Mouse (Mus musculus) CH12.LX (cell line): ENCODE data around the gene Cfap45. TPM values are rescaled to one million over a fixed set of nuclear protein-coding genes. Genes with fewer than 3 reads are reported as not detected.

Experiments used
- DNase-seq: peaks from one replicate; pipeline ENCODE4 v3.0.0-alpha.2; 2013; ENCODE audit errors: extremely low read depth
- H3K27ac ChIP-seq: 2 replicates; pipeline ENCODE4 v1.5.1; 2012; ENCODE audit warnings: low read depth, mild to moderate bottlenecking, control low read depth, moderate library complexity; ENCODE audit not compliant: insufficient read depth
- H3K27me3 ChIP-seq: replicated peaks from 2 replicates; pipeline ENCODE3; 2012; ENCODE audit warnings: inconsistent platforms
- H3K36me3 ChIP-seq, 2 experiments: replicated peaks in 1 of 2; 2 replicates each; pipeline versions ENCODE3 to v1.6.1; 2012; ENCODE audit warnings: inconsistent platforms in 1 of 2, low read length in 1 of 2, mild to moderate bottlenecking in 1 of 2, mixed read lengths in 1 of 2, moderate library complexity in 1 of 2; ENCODE audit not compliant: control insufficient read depth in 1 of 2, insufficient read depth in 1 of 2
- H3K4me1 ChIP-seq, 2 experiments: 2 replicates each; pipeline ENCODE4 v1.6.1; 2012; ENCODE audit warnings: inconsistent platforms in 1 of 2, moderate library complexity in 1 of 2; ENCODE audit not compliant: insufficient read depth in 2 of 2, control insufficient read depth in 1 of 2
- H3K4me2 ChIP-seq: 2 replicates; pipeline ENCODE4 v1.6.1; 2012; ENCODE audit warnings: low read depth, mild to moderate bottlenecking, control low read depth; ENCODE audit not compliant: poor library complexity, insufficient read depth, severe bottlenecking
- H3K4me3 ChIP-seq, 3 experiments: fragments of 150-350 bp in 1 of 3; sonication (generic) in 1 of 3; replicated peaks in 1 of 3; 2 replicates each; pipeline versions ENCODE3 to v1.5.1; 2011 to 2012; ENCODE audit warnings: low read depth in 2 of 3, low read length in 2 of 3, mild to moderate bottlenecking in 2 of 3, moderate library complexity in 2 of 3, control low read depth in 1 of 3, improper control_type of control experiment in 1 of 3, inconsistent platforms in 1 of 3, mixed read lengths in 1 of 3; ENCODE audit not compliant: poor library complexity in 1 of 3
- H3K79me2 ChIP-seq: replicated peaks from 2 replicates; pipeline ENCODE4 v1.6.1; 2012; ENCODE audit warnings: mild to moderate bottlenecking, moderate library complexity; ENCODE audit not compliant: control insufficient read depth, poor library complexity, insufficient read depth, severe bottlenecking; ENCODE audit errors: extremely low read depth
- H3K9ac ChIP-seq: 2 replicates; pipeline ENCODE4 v1.6.1; 2012; ENCODE audit warnings: low read depth, mild to moderate bottlenecking, control low read depth, moderate library complexity; ENCODE audit not compliant: insufficient read depth
- H3K9me3 ChIP-seq: replicated peaks from 2 replicates; pipeline ENCODE3; 2012; ENCODE audit warnings: low read length, inconsistent platforms, mixed read lengths
- BHLHE40 ChIP-seq: IDR thresholded peaks from 2 replicates; pipeline ENCODE4 v1.6.1; 2011; ENCODE audit warnings: mild to moderate bottlenecking, low read depth, low read length, improper control_type of control experiment
- CHD1 ChIP-seq: IDR thresholded peaks from 2 replicates; pipeline ENCODE4 v1.6.1; 2012; ENCODE audit warnings: low read depth, low read length, improper control_type of control experiment, inconsistent platforms
- CHD2 ChIP-seq: IDR thresholded peaks from 2 replicates; pipeline ENCODE4 v1.6.1; 2011; ENCODE audit warnings: low read length, improper control_type of control experiment
- CTCF ChIP-seq, 2 experiments: IDR thresholded peaks in 1 of 2; conservative IDR thresholded peaks in 1 of 2; 2 replicates each; pipeline ENCODE4 v1.5.1; 2011 to 2012; ENCODE audit warnings: low read depth in 2 of 2, low read length in 2 of 2, improper control_type of control experiment in 1 of 2, inconsistent platforms in 1 of 2, mild to moderate bottlenecking in 1 of 2, moderate library complexity in 1 of 2
- E2F4 ChIP-seq: IDR thresholded peaks from 2 replicates; pipeline ENCODE4 v1.6.1; 2011; ENCODE audit warnings: low read depth, low read length, improper control_type of control experiment; ENCODE audit not compliant: insufficient replicate concordance
- ELF1 ChIP-seq: IDR thresholded peaks from 2 replicates; pipeline ENCODE4 v1.6.1; 2014; ENCODE audit warnings: low read depth, mild to moderate bottlenecking, inconsistent platforms, low read length, improper control_type of control experiment
- EP300 ChIP-seq: IDR thresholded peaks from 2 replicates; pipeline ENCODE4 v1.6.1; 2011; ENCODE audit warnings: low read length, improper control_type of control experiment
- ETS1 ChIP-seq: conservative IDR thresholded peaks from 2 replicates; pipeline ENCODE4 v1.6.1; 2012; ENCODE audit warnings: low read depth, mild to moderate bottlenecking, inconsistent platforms, low read length, improper control_type of control experiment, moderate library complexity
- GABPA ChIP-seq: IDR thresholded peaks from 2 replicates; pipeline ENCODE4 v1.6.1; 2012; ENCODE audit warnings: low read depth, low read length, improper control_type of control experiment, inconsistent platforms; ENCODE audit not compliant: insufficient replicate concordance
- HCFC1 ChIP-seq: IDR thresholded peaks from 2 replicates; pipeline ENCODE4 v1.6.1; 2012; ENCODE audit warnings: low read depth, mild to moderate bottlenecking, inconsistent platforms, low read length, improper control_type of control experiment
- IRF4 ChIP-seq: IDR thresholded peaks from 2 replicates; pipeline ENCODE4 v1.6.1; 2014; ENCODE audit warnings: low read depth, mild to moderate bottlenecking, inconsistent platforms, low read length, improper control_type of control experiment
- JUN ChIP-seq: IDR thresholded peaks from 2 replicates; pipeline ENCODE4 v1.6.1; 2011; ENCODE audit warnings: low read depth, mild to moderate bottlenecking, low read length, improper control_type of control experiment, moderate library complexity; ENCODE audit not compliant: insufficient read depth
- JUND ChIP-seq: conservative IDR thresholded peaks from 2 replicates; pipeline ENCODE4 v1.6.1; 2011; ENCODE audit warnings: low read depth, low read length, improper control_type of control experiment
- KAT2A ChIP-seq: IDR thresholded peaks from 2 replicates; pipeline ENCODE4 v1.6.1; 2012; ENCODE audit warnings: low read length, improper control_type of control experiment, inconsistent platforms; ENCODE audit not compliant: insufficient replicate concordance
- MAFK ChIP-seq: IDR thresholded peaks from 2 replicates; pipeline ENCODE4 v1.6.1; 2011; ENCODE audit warnings: low read length, improper control_type of control experiment; ENCODE audit not compliant: insufficient replicate concordance
- MAX ChIP-seq: IDR thresholded peaks from 2 replicates; pipeline ENCODE4 v1.6.1; 2011; ENCODE audit warnings: low read length, improper control_type of control experiment
- MAZ ChIP-seq: IDR thresholded peaks from 2 replicates; pipeline ENCODE4 v1.6.1; 2012; ENCODE audit warnings: low read depth, mild to moderate bottlenecking, inconsistent platforms, low read length, improper control_type of control experiment, moderate library complexity
- MEF2A ChIP-seq: IDR thresholded peaks from 2 replicates; pipeline ENCODE4 v1.6.1; 2014; ENCODE audit warnings: low read depth, mild to moderate bottlenecking, inconsistent platforms, low read length, improper control_type of control experiment, borderline replicate concordance
- MXI1 ChIP-seq: IDR thresholded peaks from 2 replicates; pipeline ENCODE4 v1.6.1; 2011; ENCODE audit warnings: mild to moderate bottlenecking, low read depth, low read length, improper control_type of control experiment
- MYC ChIP-seq: IDR thresholded peaks from 2 replicates; pipeline ENCODE4 v1.6.1; 2011; ENCODE audit warnings: low read depth, mild to moderate bottlenecking, improper control_type of control experiment, low read length
- NELFE ChIP-seq: IDR thresholded peaks from 2 replicates; pipeline ENCODE4 v1.6.1; 2011; ENCODE audit warnings: low read depth, low read length, improper control_type of control experiment
- NRF1 ChIP-seq: IDR thresholded peaks from 2 replicates; pipeline ENCODE4 v1.6.1; 2014; ENCODE audit warnings: low read depth, mild to moderate bottlenecking, inconsistent platforms, low read length, improper control_type of control experiment, moderate library complexity
- PAX5 ChIP-seq: IDR thresholded peaks from 2 replicates; pipeline ENCODE4 v1.6.1; 2012; ENCODE audit warnings: low read length, inconsistent platforms, mixed read lengths
- POLR2A ChIP-seq: IDR thresholded peaks from 2 replicates; pipeline ENCODE4 v1.6.1; 2011; ENCODE audit warnings: low read depth, mild to moderate bottlenecking, improper control_type of control experiment, low read length
- RAD21 ChIP-seq: IDR thresholded peaks from 2 replicates; pipeline ENCODE4 v1.6.1; 2011; ENCODE audit warnings: low read depth, mild to moderate bottlenecking, low read length, improper control_type of control experiment, moderate library complexity
- SMC3 ChIP-seq: IDR thresholded peaks from 2 replicates; pipeline ENCODE4 v1.6.1; 2011; ENCODE audit warnings: low read depth, low read length, improper control_type of control experiment
- TBP ChIP-seq: conservative IDR thresholded peaks from 2 replicates; pipeline ENCODE4 v1.6.1; 2011; ENCODE audit warnings: low read depth, low read length, improper control_type of control experiment
- TCF12 ChIP-seq: IDR thresholded peaks from 2 replicates; pipeline ENCODE4 v1.6.1; 2014; ENCODE audit warnings: low read depth, mild to moderate bottlenecking, inconsistent platforms, low read length, improper control_type of control experiment
- UBTF ChIP-seq: IDR thresholded peaks from 2 replicates; pipeline ENCODE4 v1.6.1; 2012; ENCODE audit warnings: low read depth, mild to moderate bottlenecking, inconsistent platforms, low read length, improper control_type of control experiment, moderate library complexity
- USF1 ChIP-seq: IDR thresholded peaks from 2 replicates; pipeline ENCODE4 v1.6.1; 2014; ENCODE audit warnings: low read depth, mild to moderate bottlenecking, inconsistent platforms, low read length, improper control_type of control experiment
- USF2 ChIP-seq: conservative IDR thresholded peaks from 2 replicates; pipeline ENCODE4 v1.6.1; 2011; ENCODE audit warnings: low read depth, low read length, improper control_type of control experiment
- ZC3H11A ChIP-seq: IDR thresholded peaks from 2 replicates; pipeline ENCODE4 v1.6.1; 2012; ENCODE audit warnings: low read depth, mild to moderate bottlenecking, inconsistent platforms, low read length, improper control_type of control experiment
- ZKSCAN1 ChIP-seq: IDR thresholded peaks from 2 replicates; pipeline ENCODE4 v1.6.1; 2012; ENCODE audit warnings: low read depth, inconsistent platforms, low read length, improper control_type of control experiment, borderline replicate concordance
- ZMIZ1 ChIP-seq: IDR thresholded peaks from 2 replicates; pipeline ENCODE4 v1.6.1; 2012; ENCODE audit warnings: low read depth, mild to moderate bottlenecking, inconsistent platforms, low read length, improper control_type of control experiment
- ZNF384 ChIP-seq: IDR thresholded peaks from 2 replicates; pipeline ENCODE4 v1.6.1; 2012; ENCODE audit warnings: low read depth, low read length, improper control_type of control experiment, inconsistent platforms
- dilution Hi-C: fragments of 300-500 bp; cut with MboI; formaldehyde crosslinking; loops from 2 replicates; pipeline ENCODE4 v1.14.3; 2020; ENCODE audit warnings: low sequenced_read_pairs; ENCODE audit not compliant: extremely low pct_unique_long_range_greater_than_20kb, extremely low pct_ligation_motif_present
- in situ Hi-C: fragments of 300-500 bp; cut with MboI; formaldehyde crosslinking; loops from 3 replicates; pipeline ENCODE4 v1.14.3; 2019; ENCODE audit warnings: low sequenced_read_pairs, low pct_ligation_motif_present, low pct_unique_long_range_greater_than_20kb, mixed read lengths
- polyA plus RNA-seq: library from polyadenylated mRNA; unstranded; fragments of >175 nt; gene quantifications from 2 replicates; pipeline ENCODE4 v1.2.1, GENCODE M21; 2012; ENCODE audit warnings: low read depth; ENCODE audit not compliant: insufficient read length
- total RNA-seq, 2 experiments: library from RNA; depleted of rRNA; stranded (reverse); fragments of 300-350 nt in 1 of 2; fragments of >200 nt in 1 of 2; gene quantifications; 2 replicates each; pipeline ENCODE4 v1.2.3; 2012 to 2014

The Cfap45 gene
- total and polyA plus RNA-seq, 3 experiments, result not detected

GRCm38 (mm10) chr1:172481540-172482280 is 38.9 kb upstream of the Cfap45 start, which contains the start of gene Igsf9:
Gene Igsf9 (plus strand): TSS chr1:172481788.
- peaks cover 0 to 57% of the 10 kb centered on the region in 2 experiments for H3K36me3 ChIP-seq
- dilution Hi-C loops, result no loop called here
- no peaks in the 10 kb centered on the region for H3K9me3 ChIP-seq
- peak within 1 kb of the TSS; percentile 8; the same call in 1 of the 2 replicates for H3K9ac ChIP-seq
- peak; percentile 78; the same call in 1 of the 2 replicates for TF ChIP-seq KAT2A
- TF ChIP-seq JUN, result no peak
- TF ChIP-seq MYC, result peak; percentile 88
- no peak for TF ChIP-seq ZC3H11A
- peak; percentile 58 for TF ChIP-seq ELF1
- TF ChIP-seq MAX, result peak; percentile 94
- TF ChIP-seq GABPA, result no peak; the same call in 1 of the 2 replicates
- no peak for TF ChIP-seq PAX5
- TF ChIP-seq NRF1, result no peak; the same call in 1 of the 2 replicates
- peak; percentile 33 for TF ChIP-seq RAD21
- TF ChIP-seq MXI1, result peak; percentile 92
- TF ChIP-seq UBTF, result no peak
- no peak for TF ChIP-seq ZNF384
- TF ChIP-seq ETS1, result no peak
- no peak for TF ChIP-seq MAFK
- no peak for TF ChIP-seq MEF2A
- TF ChIP-seq EP300, result no peak
- peak; percentile 7 for TF ChIP-seq USF1
- TF ChIP-seq CHD2, result peak; percentile 44
- TF ChIP-seq ZKSCAN1, result no peak
- TF ChIP-seq SMC3, result peak; percentile 44
- no peak; the same call in none of the 2 replicates for TF ChIP-seq IRF4
- no peak for TF ChIP-seq TBP
- TF ChIP-seq NELFE, result no peak
- TF ChIP-seq USF2, result no peak
- TF ChIP-seq JUND, result no peak
- TF ChIP-seq CTCF (conservative IDR thresholded peaks at IDR 0.05 in 1 of 2, IDR thresholded peaks at IDR 0.05 in 1 of 2; ENCODE audit: low read depth in 2 of 2, low read length in 2 of 2), result peak in 1 of 2 experiments; percentile 68; a peak in 2 of 4 replicates
- peak; percentile 79 for TF ChIP-seq BHLHE40
- TF ChIP-seq E2F4, result peak; percentile 79; the same call in 1 of the 2 replicates
- peak; percentile 93 for TF ChIP-seq HCFC1
- no peak for TF ChIP-seq POLR2A
- TF ChIP-seq ZMIZ1, result 0 out of 2 replicates have a peak, but pooled peaks have one; percentile 32
- TF ChIP-seq CHD1, result no peak
- TF ChIP-seq MAZ, result peak; percentile 81
- TF ChIP-seq TCF12, result peak; percentile 55; the same call in 1 of the 2 replicates
- TF ChIP-seq, all 38 proteins: peak for 16
- H3K4me3 ChIP-seq, result peak within 1 kb of the TSS; percentile 16 to 52 (median 42)
- peak within 1 kb of the TSS; percentile 89 for H3K4me2 ChIP-seq
- no peaks in the 10 kb centered on the region for H3K27me3 ChIP-seq
- DNase-seq, result peak; percentile 83
- in situ Hi-C loops, result loop anchor here (5.0 kb wide), 1 partner anchor 64 kb away; no protein-coding TSS in a partner anchor
- H3K79me2 ChIP-seq, result no peaks in the 10 kb centered on the region
- H3K4me1 ChIP-seq, result peaks cover 5 to 52% of the 10 kb centered on the region in 2 experiments; a peak in 3 of 4 replicates
- H3K27ac ChIP-seq, result no peak within 1 kb of the TSS
